Mouse (Mus musculus) CH12.LX (cell line): ENCODE measurements around the gene Apba1.

Source experiments
- BHLHE40 ChIP-seq: IDR thresholded peaks from 2 replicates; pipeline ENCODE4 v1.6.1; 2011; ENCODE audit warnings: mild to moderate bottlenecking, low read depth, low read length, improper control_type of control experiment
- CTCF ChIP-seq, 2 experiments: IDR thresholded peaks in 1 of 2; conservative IDR thresholded peaks in 1 of 2; 2 replicates each; pipeline ENCODE4 v1.5.1; 2011 to 2012; ENCODE audit warnings: low read depth in 2 of 2, low read length in 2 of 2, improper control_type of control experiment in 1 of 2, inconsistent platforms in 1 of 2, mild to moderate bottlenecking in 1 of 2, moderate library complexity in 1 of 2
- ELF1 ChIP-seq: IDR thresholded peaks from 2 replicates; pipeline ENCODE4 v1.6.1; 2014; ENCODE audit warnings: low read depth, mild to moderate bottlenecking, inconsistent platforms, low read length, improper control_type of control experiment
- EP300 ChIP-seq: IDR thresholded peaks from 2 replicates; pipeline ENCODE4 v1.6.1; 2011; ENCODE audit warnings: low read length, improper control_type of control experiment
- KAT2A ChIP-seq: IDR thresholded peaks from 2 replicates; pipeline ENCODE4 v1.6.1; 2012; ENCODE audit warnings: low read length, improper control_type of control experiment, inconsistent platforms; ENCODE audit not compliant: insufficient replicate concordance
- MAZ ChIP-seq: IDR thresholded peaks from 2 replicates; pipeline ENCODE4 v1.6.1; 2012; ENCODE audit warnings: low read depth, mild to moderate bottlenecking, inconsistent platforms, low read length, improper control_type of control experiment, moderate library complexity
- POLR2A ChIP-seq: IDR thresholded peaks from 2 replicates; pipeline ENCODE4 v1.6.1; 2011; ENCODE audit warnings: low read depth, mild to moderate bottlenecking, improper control_type of control experiment, low read length
- RCOR1 ChIP-seq: conservative IDR thresholded peaks from 2 replicates; pipeline ENCODE4 v1.6.1; 2012; ENCODE audit warnings: low read depth, mild to moderate bottlenecking, inconsistent platforms, low read length, improper control_type of control experiment
- SMC3 ChIP-seq: IDR thresholded peaks from 2 replicates; pipeline ENCODE4 v1.6.1; 2011; ENCODE audit warnings: low read depth, low read length, improper control_type of control experiment
- TBP ChIP-seq: conservative IDR thresholded peaks from 2 replicates; pipeline ENCODE4 v1.6.1; 2011; ENCODE audit warnings: low read depth, low read length, improper control_type of control experiment
- ZC3H11A ChIP-seq: IDR thresholded peaks from 2 replicates; pipeline ENCODE4 v1.6.1; 2012; ENCODE audit warnings: low read depth, mild to moderate bottlenecking, inconsistent platforms, low read length, improper control_type of control experiment
- ZKSCAN1 ChIP-seq: IDR thresholded peaks from 2 replicates; pipeline ENCODE4 v1.6.1; 2012; ENCODE audit warnings: low read depth, inconsistent platforms, low read length, improper control_type of control experiment, borderline replicate concordance
- ZMIZ1 ChIP-seq: IDR thresholded peaks from 2 replicates; pipeline ENCODE4 v1.6.1; 2012; ENCODE audit warnings: low read depth, mild to moderate bottlenecking, inconsistent platforms, low read length, improper control_type of control experiment

DNA sequence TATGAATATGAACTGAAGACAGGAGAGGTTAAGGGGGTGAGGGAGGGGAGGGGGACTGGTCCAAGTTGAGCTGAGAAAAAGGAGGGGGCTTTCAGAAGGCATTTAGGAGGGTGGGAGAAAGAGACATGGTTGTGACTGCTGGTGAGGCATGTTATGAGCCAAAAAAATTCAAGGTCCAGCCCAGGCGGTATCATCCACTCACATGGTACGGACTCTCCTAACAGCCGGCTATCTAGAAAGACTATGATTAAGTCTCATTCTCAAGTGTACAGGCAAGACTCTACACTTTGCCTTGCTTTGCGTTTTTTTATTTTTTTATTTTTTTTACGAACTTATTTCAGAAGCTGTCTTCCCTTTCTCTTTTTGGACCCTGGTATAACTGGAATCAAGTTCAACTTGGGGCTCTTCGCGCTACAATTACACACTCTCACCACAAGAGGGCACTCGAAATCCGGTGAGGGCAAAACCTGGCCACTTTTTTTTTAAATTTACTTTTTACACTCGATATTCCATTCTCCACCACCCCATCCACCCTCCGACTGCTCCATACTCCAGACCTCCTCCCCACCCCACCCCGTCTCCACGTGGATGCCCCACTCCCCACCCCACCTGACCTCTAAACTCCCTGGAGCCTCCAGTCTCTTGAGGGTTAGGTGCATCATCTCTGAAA is 101.6 kb downstream of the Apba1 start:
- TF ChIP-seq RCOR1 = no peak
- TF ChIP-seq POLR2A = no peak
- no peak for TF ChIP-seq MAZ
- TF ChIP-seq SMC3 = peak; percentile 63
- TF ChIP-seq CTCF (conservative IDR thresholded peaks at IDR 0.05 in 1 of 2, IDR thresholded peaks at IDR 0.05 in 1 of 2; ENCODE audit: low read depth in 2 of 2, low read length in 2 of 2) = peak; percentile 71 to 77; a peak in 3 of 4 replicates
- no peak for TF ChIP-seq KAT2A
- no peak for TF ChIP-seq ZC3H11A
- no peak for TF ChIP-seq ZMIZ1
- TF ChIP-seq ELF1 = no peak
- TF ChIP-seq EP300 = no peak
- TF ChIP-seq TBP = no peak
- no peak for TF ChIP-seq BHLHE40
- TF ChIP-seq ZKSCAN1 = no peak
